In genomic region chr11:88848590-88848989, GRCm38 (mm10) we compare ENCODE assay signal across 9 mouse cellular contexts. TPM values are rescaled to one million over a fixed set of nuclear protein-coding genes. Genes with fewer than 3 reads are reported as not detected.
DNase-seq lines count a peak whose midpoint lies in the region; ATAC-seq and TF ChIP-seq lines count a peak whose summit lies in the region.
"Had no signal": no experiment of that assay in that cellular context is flagged by ENCODE, and none has a peak within 500 bp of the region (broad histone marks: within the 10 kb centered on the region; RNA-seq: fewer than 3 reads in every experiment).

No protein-coding gene starts in this region.

- H3K4me3 ChIP-seq in ES-Bruce4 (ENCODE audit: low read depth, low read length): no peak overlapping the region
- H3K4me3 ChIP-seq in heart, adult 2 months: peak overlapping the region; percentile 27
- no peak overlapping the region for H3K4me3 ChIP-seq in intestine, postnatal 0 days (ENCODE audit: low read depth, low read length)
- H3K4me3 ChIP-seq in liver, embryonic 11.5 days (ENCODE audit: low read depth, low read length): no peak overlapping the region
- no peak overlapping the region for H3K4me3 ChIP-seq in neural tube, embryonic 14.5 days (ENCODE audit: low read depth, low read length)
- H3K4me3 ChIP-seq: stomach, embryonic 15.5 days had no signal

- H3K4me2 ChIP-seq in intestine, postnatal 0 days (replicated peaks; ENCODE audit: low read depth): peak overlapping the region; percentile 17; the same call in 1 of the 2 replicates
- H3K4me2 ChIP-seq in liver, embryonic 11.5 days: no peak overlapping the region
- no peak overlapping the region for H3K4me2 ChIP-seq in neural tube, embryonic 14.5 days (ENCODE audit: low read depth, low read length)
- H3K4me2 ChIP-seq: stomach, embryonic 15.5 days had no signal

- intact Hi-C loops in heart, adult 2 months (cut with DNase I): loop anchor here (1.0 to 5.0 kb wide), 4 partner anchors 14 to 125 kb away; no protein-coding TSS in a partner anchor

- no peaks in the 10 kb centered on the region for H3K27me3 ChIP-seq in ES-Bruce4 (ENCODE audit: control insufficient read depth, insufficient read depth, low read length, poor library complexity, severe bottlenecking)
- H3K27me3 ChIP-seq in heart, adult 2 months (ENCODE audit: control insufficient read depth, insufficient read depth, low read length): no peaks in the 10 kb centered on the region
- H3K27me3 ChIP-seq in intestine, postnatal 0 days (replicated peaks; ENCODE audit: control insufficient read depth, insufficient read depth, low read length): no peaks in the 10 kb centered on the region
- no peaks in the 10 kb centered on the region for H3K27me3 ChIP-seq in liver, embryonic 11.5 days (replicated peaks; ENCODE audit: control insufficient read depth, insufficient read depth, low read length)
- H3K27me3 ChIP-seq in neural tube, embryonic 14.5 days (ENCODE audit: control insufficient read depth, insufficient read depth, low read length): no peaks in the 10 kb centered on the region
- H3K27me3 ChIP-seq: stomach, embryonic 15.5 days had no signal

- peak; percentile 64 for DNase-seq in 416B (ENCODE audit: low read depth)
- peak; percentile 70 to 77 for DNase-seq in cerebellum, postnatal 14 days
- DNase-seq in heart, adult 2 months: peak; percentile 75
- DNase-seq in liver, embryonic 11.5 days (ENCODE audit: low spot score): no peak

- H3K79me2 ChIP-seq in heart, adult 2 months (replicated peaks; ENCODE audit: control insufficient read depth, insufficient read depth, low read length): peaks cover 1% of the 10 kb centered on the region; the same call in 1 of the 2 replicates

- peaks cover 21% of the 10 kb centered on the region for H3K36me3 ChIP-seq in ES-Bruce4 (ENCODE audit: control insufficient read depth, insufficient read depth, low read length, poor library complexity, severe bottlenecking)
- H3K36me3 ChIP-seq in heart, adult 2 months (ENCODE audit: control insufficient read depth, insufficient read depth, low read length): peaks cover 9% of the 10 kb centered on the region
- H3K36me3 ChIP-seq in intestine, postnatal 0 days (ENCODE audit: control insufficient read depth, insufficient read depth): peaks cover 24% of the 10 kb centered on the region
- peaks cover 13% of the 10 kb centered on the region for H3K36me3 ChIP-seq in liver, embryonic 11.5 days (ENCODE audit: control insufficient read depth, insufficient read depth, low read length)
- peaks cover 8% of the 10 kb centered on the region; the same call in 1 of the 2 replicates for H3K36me3 ChIP-seq in neural tube, embryonic 14.5 days (ENCODE audit: control insufficient read depth, insufficient read depth, low read length)

- 0 out of 2 replicates have a peak, but pooled peaks have one; percentile 23 for ATAC-seq in intestine, postnatal 0 days
- peak; percentile 44 for ATAC-seq in liver, embryonic 11.5 days (replicated peaks; ENCODE audit: low FRiP score)
- ATAC-seq in neural tube, embryonic 14.5 days (ENCODE audit: low read depth): peak; percentile 46; the same call in 1 of the 2 replicates
- no peak for ATAC-seq in erythroid progenitor cell, adult 5-6 weeks (replicated peaks; ENCODE audit: low FRiP score, poor library complexity, severe bottlenecking)

- peak; percentile 78 for TF ChIP-seq CTCF in ES-Bruce4 (IDR thresholded peaks at IDR 0.05; ENCODE audit: low read depth, low read length)
- TF ChIP-seq CTCF in heart, adult 2 months (IDR thresholded peaks at IDR 0.05): peak; percentile 94
- TF ChIP-seq CTCF in intestine, postnatal 0 days (IDR thresholded peaks at IDR 0.05; ENCODE audit: low read depth): peak; percentile 85

- 0 out of 2 replicates have a peak, but pooled peaks have one; percentile 47 for TF ChIP-seq EP300 in ES-Bruce4 (IDR thresholded peaks at IDR 0.05; ENCODE audit: insufficient read depth, low read depth, low read length)
- peak; percentile 83; the same call in 1 of the 2 replicates for TF ChIP-seq EP300 in heart, adult 2 months (IDR thresholded peaks at IDR 0.05; ENCODE audit: insufficient read depth, low read depth, low read length)

- H3K9me3 ChIP-seq in ES-Bruce4 (replicated peaks; ENCODE audit: control insufficient read depth, insufficient read depth, low read length, poor library complexity, severe bottlenecking): no peaks in the 10 kb centered on the region
- H3K9me3 ChIP-seq in intestine, postnatal 0 days (ENCODE audit: control insufficient read depth): no peaks in the 10 kb centered on the region
- no peaks in the 10 kb centered on the region for H3K9me3 ChIP-seq in liver, embryonic 11.5 days (ENCODE audit: control insufficient read depth, low read length)
- H3K9me3 ChIP-seq in neural tube, embryonic 14.5 days (ENCODE audit: control insufficient read depth, low read length): no peaks in the 10 kb centered on the region
- H3K9me3 ChIP-seq: stomach, embryonic 15.5 days had no signal

- 12% methylated on average over 5 of the region's 5 CpGs for WGBS in heart, adult 2 months
- 34% methylated on average over 5 of the region's 5 CpGs for WGBS in intestine, postnatal 0 days
- 31% methylated on average over 5 of the region's 5 CpGs for WGBS in liver, embryonic 11.5 days
- 28% methylated on average over 5 of the region's 5 CpGs for WGBS in neural tube, embryonic 14.5 days

- H3K27ac ChIP-seq in ES-Bruce4 (ENCODE audit: insufficient read depth, low read length): no peak overlapping the region
- peak overlapping the region; percentile 89 for H3K27ac ChIP-seq in heart, adult 2 months
- peak overlapping the region; percentile 15; the same call in 1 of the 2 replicates for H3K27ac ChIP-seq in intestine, postnatal 0 days (ENCODE audit: low read depth, low read length)
- H3K27ac ChIP-seq in liver, embryonic 11.5 days (ENCODE audit: low read depth, low read length): no peak overlapping the region
- no peak overlapping the region for H3K27ac ChIP-seq in neural tube, embryonic 14.5 days (ENCODE audit: low read depth, low read length)

- TF ChIP-seq POLR2A in ES-Bruce4 (IDR thresholded peaks at IDR 0.05; ENCODE audit: insufficient read depth, low read length): no peak
- no peak for TF ChIP-seq POLR2A in heart, adult 2 months (IDR thresholded peaks at IDR 0.05; ENCODE audit: insufficient read depth, low read depth, low read length)

- no peak overlapping the region for H3K9ac ChIP-seq in ES-Bruce4 (ENCODE audit: low read depth, poor library complexity, severe bottlenecking)
- H3K9ac ChIP-seq in heart, adult 2 months (ENCODE audit: low read depth, low read length): peak overlapping the region; percentile 17
- no peak overlapping the region; the same call in 1 of the 2 replicates for H3K9ac ChIP-seq in intestine, postnatal 0 days (ENCODE audit: low read depth, low read length)
- no peak overlapping the region for H3K9ac ChIP-seq in liver, embryonic 11.5 days (ENCODE audit: low read depth, low read length)
- no peak overlapping the region for H3K9ac ChIP-seq in neural tube, embryonic 14.5 days (replicated peaks; ENCODE audit: low read depth, low read length)
- H3K9ac ChIP-seq: stomach, embryonic 15.5 days had no signal

- H3K4me1 ChIP-seq in ES-Bruce4 (ENCODE audit: control insufficient read depth, insufficient read depth, low read length): peaks cover 2% of the 10 kb centered on the region
- H3K4me1 ChIP-seq in heart, adult 2 months (ENCODE audit: control insufficient read depth, insufficient read depth, low read length): peaks cover 19% of the 10 kb centered on the region
- 0 out of 2 replicates have a peak, but pooled peaks cover 9% of the 10 kb centered on the region for H3K4me1 ChIP-seq in intestine, postnatal 0 days (replicated peaks; ENCODE audit: control insufficient read depth, insufficient read depth, low read length)
- H3K4me1 ChIP-seq in liver, embryonic 11.5 days (replicated peaks; ENCODE audit: control insufficient read depth, insufficient read depth, low read length): 0 out of 2 replicates have a peak, but pooled peaks cover 8% of the 10 kb centered on the region
- H3K4me1 ChIP-seq in neural tube, embryonic 14.5 days (ENCODE audit: control insufficient read depth, insufficient read depth, low read length): no peaks in the 10 kb centered on the region

RNA-seq across cellular contexts. Expression of gene Akap1, which starts 15.8 kb away (rescaled TPM):
- 48.2 and 51.4 TPM in 2 replicates for polyA plus RNA-seq in ES-Bruce4 (2011; ENCODE audit: insufficient read depth, insufficient read length, low read depth, missing spikeins)
- 100 to 1,000 TPM; 140 to 141 TPM for total RNA-seq in heart, adult 2 months (2021)
- polyA plus RNA-seq in heart, adult 2 months (2012; rRNA removed): 125 and 178 TPM in 2 replicates
- 12.3 and 12.4 TPM in 2 replicates for polyA plus RNA-seq in intestine, postnatal 0 days (2015; fragmentation: Nextera tagmentation; extraction: Ambion mirVana)
- 17.3 and 18.9 TPM in 2 replicates for polyA plus RNA-seq in liver, embryonic 11.5 days (2014; fragmentation: Nextera tagmentation; extraction: Ambion mirVana)
- polyA plus RNA-seq in neural tube, embryonic 14.5 days (2014; fragmentation: Nextera tagmentation; extraction: Ambion mirVana): 25.6 and 26.0 TPM in 2 replicates
- total RNA-seq in erythroid progenitor cell, adult 5-6 weeks (2015; ENCODE audit: low replicate concordance): 0.42 TPM in 1 of 2 replicates, not detected in the other
- total RNA-seq in erythroid progenitor cell, adult 5-6 weeks (2017; ENCODE audit: low replicate concordance): 3.3 and 7.1 TPM in 2 replicates

Comparison
In these comparisons a context has a peak if more than half of its experiments do, and no peak if none do; other contexts are left out.
1. H3K27ac ChIP-seq: peak in heart, adult 2 months (single experiment) and intestine, postnatal 0 days (single experiment); none in ES-Bruce4 (single experiment), liver, embryonic 11.5 days (single experiment) and neural tube, embryonic 14.5 days (single experiment).
2. Peak in every context shown above with its lines, with median percentiles within 50 percentile points of each other: CTCF ChIP-seq.